ENCODE assay signal across 26 mouse cellular contexts in genomic region chr1:166820050-166820449, GRCm38 (mm10).
A peak's percentile ranks its signal among the peaks of the same experiment; 100 is the strongest.
DNase-seq lines count a peak whose midpoint lies in the region; ATAC-seq and TF ChIP-seq lines count a peak whose summit lies in the region.
"Had no signal": no experiment of that assay in that cellular context is flagged by ENCODE, and none has a peak within 500 bp of the region (broad histone marks: within the 10 kb centered on the region; RNA-seq: fewer than 3 reads in every experiment).

No protein-coding gene starts in this region.

- ATAC-seq in heart, embryonic 16.5 days (replicated peaks; ENCODE audit: extremely low read depth, insufficient read depth, low FRiP score), result no peak
- no peak for ATAC-seq in lung, embryonic 16.5 days (ENCODE audit: low read depth)
- ATAC-seq: forebrain, embryonic 16.5 days; intestine, postnatal 0 days had no signal

- no peak for DNase-seq in heart, adult 9 months (ENCODE audit: low spot score in 2 of 2)
- DNase-seq in lung, adult 2 months, result no peak
- no peak for DNase-seq in right cerebral cortex, postnatal 36 days (ENCODE audit: low spot score in 2 of 2)
- DNase-seq in frontal cortex, postnatal 36 days (ENCODE audit: low spot score in 2 of 2), result no peak
- DNase-seq: adrenal gland, adult 8-10 months; cerebellum, adult 11-12 months; cerebellum, adult 9-11 months; kidney, adult 9 months; kidney, postnatal 10 days; layer of hippocampus, adult 9-11 months; lung, adult 18-20 months; lung, postnatal 36 days; midbrain, embryonic 14.5 days; retina, postnatal 1 day; right cerebral cortex, postnatal 14 days; thymus, adult 18-20 months; thymus, postnatal 25 days had no signal

- peak overlapping the region; percentile 2 for H3K27ac ChIP-seq in heart, embryonic 16.5 days (ENCODE audit: low read length)
- H3K27ac ChIP-seq in lung, embryonic 16.5 days (ENCODE audit: low read length), result peak overlapping the region; percentile 12
- H3K27ac ChIP-seq in bone marrow macrophage, adult 2 months (ENCODE audit: insufficient read depth, low read depth, low read length), result peak overlapping the region; percentile 89
- H3K27ac ChIP-seq: embryonic facial prominence, embryonic 12.5 days; hindbrain, embryonic 14.5 days; neural tube, embryonic 15.5 days had no signal

- 0 out of 2 replicates have a peak, but pooled peaks cover 2% of the 10 kb centered on the region for H3K9me3 ChIP-seq in heart, embryonic 16.5 days (replicated peaks; ENCODE audit: control insufficient read depth, low read length)
- peaks cover 2% of the 10 kb centered on the region for H3K9me3 ChIP-seq in lung, embryonic 16.5 days (ENCODE audit: control insufficient read depth, low read length)
- H3K9me3 ChIP-seq: embryonic facial prominence, embryonic 12.5 days; neural tube, embryonic 15.5 days had no signal

- no peak for TF ChIP-seq CTCF in lung, adult 2 months (IDR thresholded peaks at IDR 0.05; ENCODE audit: insufficient read depth, low read length)
- no peak for TF ChIP-seq CTCF in bone marrow macrophage, adult 2 months (IDR thresholded peaks at IDR 0.05; ENCODE audit: low read depth, low read length)

- no peak overlapping the region for H3K4me3 ChIP-seq in heart, embryonic 16.5 days (ENCODE audit: low read length)
- no peak overlapping the region for H3K4me3 ChIP-seq in lung, embryonic 16.5 days (ENCODE audit: low read length)
- no peak overlapping the region for H3K4me3 ChIP-seq in lung, adult 2 months (replicated peaks; ENCODE audit: extremely low read depth, low read depth, low read length)
- no peak overlapping the region for H3K4me3 ChIP-seq in bone marrow macrophage, adult 2 months (ENCODE audit: insufficient read depth, low read length)
- H3K4me3 ChIP-seq: embryonic facial prominence, embryonic 12.5 days; neural tube, embryonic 15.5 days had no signal

- no peak overlapping the region for H3K9ac ChIP-seq in heart, embryonic 16.5 days (ENCODE audit: low read length)
- H3K9ac ChIP-seq in lung, embryonic 16.5 days (ENCODE audit: low read length), result no peak overlapping the region
- H3K9ac ChIP-seq: embryonic facial prominence, embryonic 12.5 days; hindbrain, embryonic 14.5 days; neural tube, embryonic 15.5 days had no signal

- WGBS in heart, embryonic 16.5 days, result 83% methylated on average over 5 of the region's 5 CpGs
- WGBS in lung, embryonic 16.5 days, result 85% methylated on average over 5 of the region's 5 CpGs
- 79% methylated on average over 5 of the region's 5 CpGs for WGBS in lung, adult 2 months

- H3K27me3 ChIP-seq in heart, embryonic 16.5 days (ENCODE audit: control insufficient read depth, insufficient read depth, low read length), result no peaks in the 10 kb centered on the region
- no peaks in the 10 kb centered on the region for H3K27me3 ChIP-seq in lung, embryonic 16.5 days (ENCODE audit: control insufficient read depth, insufficient read depth, low read depth, low read length)
- H3K27me3 ChIP-seq: CH12.LX; embryonic facial prominence, embryonic 12.5 days; neural tube, embryonic 15.5 days had no signal

- H3K4me1 ChIP-seq in heart, embryonic 16.5 days (ENCODE audit: control insufficient read depth, insufficient read depth, low read length), result no peaks in the 10 kb centered on the region
- no peaks in the 10 kb centered on the region for H3K4me1 ChIP-seq in lung, embryonic 16.5 days (replicated peaks; ENCODE audit: control insufficient read depth, insufficient read depth, low read length)
- no peaks in the 10 kb centered on the region for H3K4me1 ChIP-seq in lung, adult 2 months (ENCODE audit: control insufficient read depth, insufficient read depth, low read length)
- H3K4me1 ChIP-seq in bone marrow macrophage, adult 2 months (ENCODE audit: control insufficient read depth, insufficient read depth, low read length), result peaks cover 23% of the 10 kb centered on the region
- H3K4me1 ChIP-seq: embryonic facial prominence, embryonic 12.5 days; neural tube, embryonic 15.5 days had no signal

- H3K36me3 ChIP-seq in heart, embryonic 16.5 days (ENCODE audit: control insufficient read depth, insufficient read depth), result no peaks in the 10 kb centered on the region
- H3K36me3 ChIP-seq in lung, embryonic 16.5 days (ENCODE audit: control insufficient read depth, insufficient read depth, low read length), result no peaks in the 10 kb centered on the region
- H3K36me3 ChIP-seq: embryonic facial prominence, embryonic 12.5 days; neural tube, embryonic 15.5 days had no signal

- no peak overlapping the region for H3K4me2 ChIP-seq in heart, embryonic 16.5 days (ENCODE audit: low read depth, low read length)
- H3K4me2 ChIP-seq in lung, embryonic 16.5 days (ENCODE audit: low read depth, low read length), result no peak overlapping the region
- H3K4me2 ChIP-seq: embryonic facial prominence, embryonic 12.5 days; hindbrain, embryonic 14.5 days; neural tube, embryonic 15.5 days had no signal

- TF ChIP-seq POLR2A in lung, adult 2 months (IDR thresholded peaks at IDR 0.05; ENCODE audit: borderline replicate concordance, extremely low read depth, low read depth, low read length), result no peak
- no peak for TF ChIP-seq POLR2A in bone marrow macrophage, adult 2 months (IDR thresholded peaks at IDR 0.05; ENCODE audit: borderline replicate concordance, low read depth, low read length)

Comparison
In these comparisons a context has a peak if more than half of its experiments do, and no peak if none do; other contexts are left out.
1. H3K27ac ChIP-seq: peak in every context shown above with its lines; median percentile 89 in bone marrow macrophage, adult 2 months; 12 in lung, embryonic 16.5 days; 2 in heart, embryonic 16.5 days.